In genomic region chr7:45567780-45568516, GRCm38 (mm10) we compare ENCODE assay signal across 8 mouse cellular contexts. TPM values are rescaled to one million over a fixed set of nuclear protein-coding genes. Genes with fewer than 3 reads are reported as not detected.
DNase-seq lines count a peak whose midpoint lies in the region; ATAC-seq and TF ChIP-seq lines count a peak whose summit lies in the region.

No protein-coding gene starts in this region.

- H3K9me3 ChIP-seq in hindbrain, embryonic 16.5 days (ENCODE audit: control insufficient read depth, low read length) = no peaks in the 10 kb centered on the region

- no peaks in the 10 kb centered on the region for H3K36me3 ChIP-seq in hindbrain, embryonic 16.5 days (ENCODE audit: control insufficient read depth, insufficient read depth, low read length)

- H3K4me2 ChIP-seq in hindbrain, embryonic 16.5 days (ENCODE audit: low read length) = peak overlapping the region; percentile 90

- peaks cover 1% of the 10 kb centered on the region for H3K4me1 ChIP-seq in cortical plate, adult 2 months (ENCODE audit: control insufficient read depth, insufficient read depth, low read length)
- H3K4me1 ChIP-seq in hindbrain, embryonic 16.5 days (ENCODE audit: control insufficient read depth, insufficient read depth, low read depth, low read length) = peaks cover 21% of the 10 kb centered on the region

- WGBS in hindbrain, embryonic 16.5 days = under 1% methylated on average over 24 of the region's 24 CpGs

- peak overlapping the region; percentile 21 for H3K4me3 ChIP-seq in cortical plate, adult 2 months (ENCODE audit: insufficient read depth, low read length)
- peak overlapping the region; percentile 70 for H3K4me3 ChIP-seq in gastrocnemius, adult 2 months
- peak overlapping the region; percentile 51 for H3K4me3 ChIP-seq in hindbrain, embryonic 16.5 days (ENCODE audit: low read length)

- H3K27me3 ChIP-seq in hindbrain, embryonic 16.5 days (replicated peaks; ENCODE audit: control insufficient read depth, insufficient read depth, low read length) = no peaks in the 10 kb centered on the region

- TF ChIP-seq POLR2A in cortical plate, adult 2 months (IDR thresholded peaks at IDR 0.05; ENCODE audit: extremely low read depth, insufficient read depth, low read length) = no peak

- DNase-seq in adipocyte (ENCODE audit: low spot score) = peak; percentile 94
- peak; percentile 97 for DNase-seq in gastrocnemius, adult 2 months
- peak; percentile 83 to 90 for DNase-seq in left cerebral cortex, adult 18-20 months (ENCODE audit: low spot score in 2 of 2)
- DNase-seq in lung, postnatal 4 days = peak; percentile 92 to 96
- peak; percentile 93 for DNase-seq in retina, postnatal 1 day
- DNase-seq in urinary bladder, adult 18-20 months (ENCODE audit: low spot score in 2 of 2) = peak; percentile 72 to 91

- intact Hi-C loops in gastrocnemius, adult 2 months (cut with DNase I) = loop anchor here (2.0 kb wide), 1 partner anchor 21 kb away; no protein-coding TSS in a partner anchor

- peak overlapping the region; percentile 60 for H3K9ac ChIP-seq in hindbrain, embryonic 16.5 days (ENCODE audit: low read depth, low read length)

- no peak for TF ChIP-seq CTCF in cortical plate, adult 2 months (IDR thresholded peaks at IDR 0.05; ENCODE audit: extremely low read depth, insufficient read depth, low read length)
- no peak for TF ChIP-seq CTCF in gastrocnemius, adult 2 months (IDR thresholded peaks at IDR 0.05)

- ATAC-seq in hindbrain, embryonic 16.5 days = peak; percentile 94

- H3K27ac ChIP-seq in cortical plate, adult 2 months (ENCODE audit: insufficient read depth, low read length) = peak overlapping the region; percentile 80
- peak overlapping the region; percentile 96 for H3K27ac ChIP-seq in gastrocnemius, adult 2 months
- H3K27ac ChIP-seq in hindbrain, embryonic 16.5 days (ENCODE audit: low read depth, low read length) = peak overlapping the region; percentile 79

RNA-seq across cellular contexts. Expression of gene Bcat2, which starts 2.0 kb away (rescaled TPM):
- polyA plus RNA-seq in cortical plate, adult 2 months (2012; rRNA removed) = 26.1 and 26.5 TPM in 2 replicates
- 100 to 1,000 TPM in 1 of 2 experiments, 10 to 100 TPM in 1; 91.4 to 106 TPM for total RNA-seq in gastrocnemius, adult 2 months (2021)
- 22.7 and 27.0 TPM in 2 replicates for polyA plus RNA-seq in hindbrain, embryonic 16.5 days (2015; fragmentation: Nextera tagmentation; extraction: Ambion mirVana)
- 10 to 100 TPM; 25.3 to 26.9 TPM for total RNA-seq in left cerebral cortex, adult 18-20 months (2021)

RNA-seq across cellular contexts. Expression of gene Hsd17b14, which starts 13.3 kb away (rescaled TPM):
- polyA plus RNA-seq in cortical plate, adult 2 months (2012; rRNA removed) = 0.45 and 0.54 TPM in 2 replicates
- total RNA-seq in gastrocnemius, adult 2 months (2021) = 1 to 10 TPM; 1.0 to 1.3 TPM
- polyA plus RNA-seq in hindbrain, embryonic 16.5 days (2015; fragmentation: Nextera tagmentation; extraction: Ambion mirVana) = 0.43 and 0.80 TPM in 2 replicates
- under 1 TPM; 0.37 to 0.56 TPM for total RNA-seq in left cerebral cortex, adult 18-20 months (2021)

RNA-seq across cellular contexts. Expression of gene Plekha4, which starts 41.8 kb away (rescaled TPM):
- 5.1 and 6.3 TPM in 2 replicates for polyA plus RNA-seq in cortical plate, adult 2 months (2012; rRNA removed)
- 1 to 10 TPM; 3.4 to 3.5 TPM for total RNA-seq in gastrocnemius, adult 2 months (2021)
- polyA plus RNA-seq in hindbrain, embryonic 16.5 days (2015; fragmentation: Nextera tagmentation; extraction: Ambion mirVana) = 2.2 and 3.1 TPM in 2 replicates
- 1 to 10 TPM; 6.1 to 8.2 TPM for total RNA-seq in left cerebral cortex, adult 18-20 months (2021)

RNA-seq across cellular contexts. Expression of gene Ppp1r15a, which starts 41.9 kb away (rescaled TPM):
- polyA plus RNA-seq in cortical plate, adult 2 months (2012; rRNA removed) = 19.4 and 20.0 TPM in 2 replicates
- 10 to 100 TPM; 28.3 to 28.5 TPM for total RNA-seq in gastrocnemius, adult 2 months (2021)
- 17.5 and 18.2 TPM in 2 replicates for polyA plus RNA-seq in hindbrain, embryonic 16.5 days (2015; fragmentation: Nextera tagmentation; extraction: Ambion mirVana)
- total RNA-seq in left cerebral cortex, adult 18-20 months (2021) = 10 to 100 TPM; 23.1 to 25.9 TPM

RNA-seq across cellular contexts. Expression of gene Fgf21, which starts 47.3 kb away (rescaled TPM):
- polyA plus RNA-seq in cortical plate, adult 2 months (2012; rRNA removed) = not detected in 2 replicates
- not detected for total RNA-seq in gastrocnemius, adult 2 months (2021)
- polyA plus RNA-seq in hindbrain, embryonic 16.5 days (2015; fragmentation: Nextera tagmentation; extraction: Ambion mirVana) = not detected in 2 replicates
- not detected for total RNA-seq in left cerebral cortex, adult 18-20 months (2021)

Comparison
In these comparisons a context has a peak if more than half of its experiments do, and no peak if none do; other contexts are left out.
1. Peak in every context shown above with its lines: DNase-seq, ATAC-seq, H3K4me3 ChIP-seq and H3K27ac ChIP-seq.